Mouse (Mus musculus): ENCODE data around the gene Rab11fip5.
A peak's percentile ranks its signal among the peaks of the same experiment; 100 is the strongest.

Rab11fip5 gene

DNA sequence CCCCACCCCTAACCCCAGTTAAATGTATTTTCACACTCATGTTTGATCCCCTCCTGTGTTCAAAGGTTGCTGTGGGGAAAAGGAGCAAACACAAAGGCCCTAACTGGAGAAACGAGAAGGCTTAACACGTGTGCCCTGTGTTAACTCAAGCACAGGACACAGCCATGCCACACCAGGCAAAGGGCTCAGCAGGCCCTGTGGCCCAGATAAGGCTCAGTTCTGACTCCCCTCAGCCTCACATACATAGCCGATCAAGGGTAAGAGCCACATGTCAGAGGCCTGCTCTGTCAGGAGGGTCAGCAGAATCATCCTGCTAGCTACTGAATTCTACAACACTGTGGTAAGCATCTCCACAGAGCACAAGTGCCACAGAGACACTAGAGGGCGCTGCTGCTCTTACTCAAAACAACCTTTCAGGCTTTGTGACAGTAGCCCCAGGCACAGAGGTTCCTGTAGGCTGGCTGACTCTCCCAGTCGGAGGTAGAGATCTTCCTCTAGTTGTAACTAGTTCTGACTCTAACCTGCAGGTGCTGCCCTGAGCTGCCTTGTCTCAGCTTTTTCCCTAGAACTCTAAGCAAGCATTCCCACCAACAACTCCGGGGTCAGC lies 28.3 kb downstream of the Rab11fip5 start:
- DNase-seq: peak; percentile 79 to 84

DNA sequence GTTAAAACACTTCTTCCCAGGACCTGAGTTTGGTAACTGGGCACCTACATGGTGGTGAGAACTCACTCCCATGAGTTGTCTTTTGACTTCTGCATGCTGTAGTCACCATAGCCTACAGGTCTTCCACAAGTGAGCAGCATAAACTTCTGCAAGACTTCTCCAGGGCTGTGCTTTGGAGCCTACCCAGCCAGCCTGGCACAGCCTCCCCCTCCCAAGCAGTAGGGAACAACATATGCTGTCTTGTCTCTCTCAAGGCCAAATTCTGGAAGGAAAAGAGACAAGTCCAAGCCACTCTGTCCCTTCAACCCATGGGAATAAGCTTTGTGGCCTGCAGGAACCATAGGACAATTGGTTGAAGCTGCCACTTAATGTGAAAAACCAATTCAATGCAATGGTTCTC lies 29.5 kb downstream of the Rab11fip5 start:
- DNase-seq: no peak

DNA sequence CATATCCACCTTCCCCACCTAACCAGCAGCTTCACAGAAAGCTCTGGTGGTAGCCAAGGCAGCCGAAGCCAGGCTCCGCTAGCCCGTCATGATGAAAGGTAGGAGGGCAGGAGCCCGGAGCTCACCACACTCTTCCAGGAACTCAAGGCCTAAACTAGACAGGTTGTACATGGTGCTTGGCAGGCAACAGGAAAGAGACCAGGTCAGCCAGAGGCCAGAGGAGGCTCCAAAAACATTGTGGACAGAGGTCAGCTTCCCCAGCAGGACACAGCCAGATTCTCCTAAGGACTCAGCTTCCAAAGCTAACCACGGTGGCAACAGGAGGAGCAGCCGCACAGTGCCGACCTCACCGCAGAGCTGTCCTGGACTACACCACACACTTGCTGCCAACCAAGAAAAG lies 31.4 kb downstream of the Rab11fip5 start:
- no peak for DNase-seq

DNA sequence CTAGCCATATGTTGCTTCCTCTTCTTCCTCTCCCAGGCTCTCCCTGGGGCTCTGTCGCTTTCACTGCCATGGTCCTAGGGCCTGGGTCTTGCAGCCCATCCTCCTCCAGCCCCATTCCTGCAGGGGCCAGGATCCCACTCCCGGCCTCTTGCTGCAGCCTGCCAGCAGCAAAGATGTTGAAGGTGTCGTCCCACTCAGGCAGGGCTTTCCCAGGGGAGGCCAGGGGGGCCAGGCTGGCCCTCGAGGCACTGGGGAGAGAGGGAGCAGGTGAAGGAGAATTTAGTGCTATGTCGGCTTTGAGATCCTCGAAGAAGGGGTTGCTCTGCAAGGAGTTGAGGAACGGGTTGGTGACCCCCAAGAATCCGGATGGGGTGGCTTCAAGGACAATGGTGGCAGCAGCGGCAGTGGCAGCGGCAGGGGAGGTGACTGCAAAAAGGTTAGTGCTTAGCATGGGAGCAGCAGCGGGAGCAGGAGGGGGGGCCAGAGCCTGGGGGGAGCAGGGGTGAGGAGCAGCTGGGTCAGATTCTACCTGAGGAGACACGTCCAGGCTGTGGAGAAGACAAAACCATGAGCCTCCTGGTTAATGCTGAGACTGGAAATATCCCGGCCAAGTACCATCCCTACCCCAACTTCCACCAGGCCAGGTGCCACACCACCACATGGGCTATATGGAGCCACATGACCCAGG lies 32.5 kb downstream of the Rab11fip5 start:
- no peak for DNase-seq

DNA sequence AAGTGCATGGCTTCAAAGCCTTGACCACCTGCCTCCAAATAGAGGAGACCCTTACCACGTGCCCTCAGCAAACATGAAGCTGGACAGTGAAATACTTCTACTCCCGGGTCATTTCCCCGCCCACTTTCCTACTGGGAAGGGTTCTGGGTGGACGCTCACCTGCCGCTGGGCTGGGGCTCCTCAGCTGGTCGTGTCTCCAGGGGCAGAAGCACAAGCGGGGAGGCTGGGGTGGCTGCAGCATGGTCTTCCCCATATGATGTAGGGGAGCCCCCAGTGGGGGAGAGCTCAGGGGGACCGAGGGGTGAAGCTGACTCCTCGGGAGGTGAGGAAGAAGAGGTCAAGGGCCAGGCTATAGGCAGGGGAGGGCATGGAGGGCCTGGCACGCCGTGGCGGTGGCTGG lies 34.2 kb downstream of the Rab11fip5 start:
- DNase-seq: no peak

DNA sequence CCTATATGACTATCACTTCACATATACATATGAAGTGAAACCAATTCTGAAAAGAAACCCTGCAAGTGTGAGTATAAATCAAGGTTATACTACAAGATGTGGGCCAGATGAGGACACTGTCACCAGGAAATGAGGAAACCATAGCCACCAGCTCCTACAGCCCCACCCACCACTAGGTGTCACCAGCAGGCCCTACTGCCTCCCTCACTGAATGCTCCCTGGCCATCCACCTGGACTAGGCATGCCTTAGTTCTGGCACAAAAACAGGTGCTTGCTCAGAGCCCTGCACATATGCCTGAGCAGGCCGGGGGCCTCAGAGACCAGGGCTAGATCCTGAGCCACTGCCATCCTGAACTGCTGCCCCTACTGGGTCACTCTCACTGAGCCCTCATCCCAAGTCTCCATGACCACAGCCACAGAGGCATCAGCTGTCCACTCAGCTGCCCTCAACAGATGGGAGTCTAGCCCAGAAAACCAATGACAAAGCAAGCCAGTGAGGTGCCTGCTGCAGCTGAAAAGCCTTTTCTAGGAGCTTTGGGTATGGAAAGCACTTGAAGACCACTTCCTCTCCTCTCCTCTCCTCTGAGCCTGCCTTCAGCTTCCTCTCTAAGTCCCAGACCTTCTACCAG lies 35.0 kb downstream of the Rab11fip5 start:
- DNase-seq: peak; percentile 29 to 51

DNA sequence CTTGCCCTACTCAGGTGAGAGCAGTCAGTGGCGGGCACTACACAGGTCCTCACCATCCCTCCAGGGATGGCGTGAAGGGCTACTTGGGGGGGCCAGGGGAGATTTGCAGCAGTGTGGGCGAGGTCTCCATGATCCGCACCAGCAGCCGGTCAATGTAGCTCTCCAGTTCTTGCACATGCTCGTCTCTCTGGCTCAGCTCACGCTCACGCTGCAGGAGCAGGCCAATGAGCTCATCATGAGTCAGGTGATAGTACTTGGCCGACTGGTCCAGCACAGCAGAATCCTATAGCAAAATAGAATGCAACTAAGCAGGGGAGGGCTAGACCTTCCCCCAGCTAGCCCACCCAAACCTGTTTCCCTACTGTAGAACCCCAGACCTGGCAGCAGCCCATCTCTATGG lies 37.5 kb downstream of the Rab11fip5 start:
- no peak for DNase-seq

DNA sequence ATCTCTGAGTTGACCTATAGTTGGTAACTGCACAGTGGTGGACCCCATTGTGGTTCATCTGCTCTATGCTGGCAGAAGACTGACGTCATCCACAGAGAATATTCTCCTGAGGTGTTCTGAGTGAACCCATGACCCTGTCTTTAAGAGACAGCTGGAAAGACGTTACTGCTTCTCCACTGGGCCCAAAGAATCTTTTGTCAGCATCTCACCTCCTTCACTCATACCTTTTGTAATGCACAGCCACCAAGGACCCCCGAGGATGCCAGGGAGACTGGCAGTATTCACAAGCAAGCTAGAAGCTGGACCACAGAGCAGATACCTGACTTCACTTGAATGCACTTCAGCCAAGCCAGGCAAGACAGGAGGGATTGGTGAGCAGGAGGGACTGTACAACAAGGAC lies 39.1 kb downstream of the Rab11fip5 start:
- DNase-seq: no peak

DNA sequence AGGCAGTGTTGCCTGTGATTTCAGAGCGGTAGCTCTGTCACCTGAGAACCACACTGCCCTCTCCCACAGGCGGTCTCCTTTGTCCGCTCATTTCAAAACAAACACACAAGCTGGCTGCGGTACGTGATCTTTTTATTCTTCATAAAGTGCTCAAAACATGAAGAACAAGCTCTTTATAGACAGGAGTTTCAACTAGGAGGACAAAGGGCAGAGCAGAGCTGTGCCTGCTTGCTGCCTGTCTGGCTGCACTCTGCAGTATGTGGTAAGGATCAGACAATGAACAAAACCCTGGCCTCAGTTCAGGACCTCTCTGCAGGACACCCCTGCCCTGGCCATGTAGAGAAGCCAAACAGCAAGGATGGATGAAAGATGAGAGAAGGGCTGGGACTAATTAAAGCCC lies 39.6 kb downstream of the Rab11fip5 start:
- no peak for DNase-seq

DNA sequence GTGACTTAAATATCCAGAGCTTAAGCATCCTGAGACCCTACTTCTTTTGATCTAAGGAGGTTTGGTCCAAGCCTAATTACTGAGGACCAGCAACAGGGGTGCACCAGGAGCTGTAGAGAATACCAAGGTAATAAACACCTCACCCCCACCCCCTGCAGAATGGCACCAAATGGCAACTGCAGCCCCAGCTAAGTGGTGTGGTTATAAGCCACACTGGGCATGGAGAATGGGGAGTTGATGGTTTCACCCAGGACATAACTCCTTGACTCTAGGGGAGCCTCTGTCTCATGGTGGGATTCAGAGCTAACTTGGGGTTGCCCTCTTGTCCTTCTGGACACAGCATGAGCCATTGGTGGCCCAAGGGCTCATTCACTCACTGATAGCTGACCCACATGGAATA lies 40.2 kb downstream of the Rab11fip5 start:
- no peak for DNase-seq

DNA sequence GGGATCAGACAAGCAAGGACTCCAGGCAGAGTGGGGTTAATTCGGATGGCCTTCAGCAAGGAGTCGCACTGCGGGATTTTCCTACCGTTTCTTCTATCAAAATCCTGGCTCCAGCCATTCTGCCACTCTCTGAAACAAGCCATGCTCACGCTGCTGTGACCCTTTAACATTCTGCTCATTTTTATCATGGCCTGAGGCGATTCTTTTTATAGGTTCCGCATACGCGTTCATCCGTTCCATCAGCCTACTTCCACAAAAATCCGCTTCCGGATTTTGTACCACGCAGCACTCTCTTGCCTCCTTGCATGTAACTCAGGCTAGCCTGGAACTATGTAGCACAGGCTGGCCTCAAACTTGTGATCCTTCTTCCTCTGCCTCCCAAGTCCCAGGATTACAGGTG lies 40.7 kb downstream of the Rab11fip5 start:
- peak; percentile 15 to 29 for DNase-seq

DNA sequence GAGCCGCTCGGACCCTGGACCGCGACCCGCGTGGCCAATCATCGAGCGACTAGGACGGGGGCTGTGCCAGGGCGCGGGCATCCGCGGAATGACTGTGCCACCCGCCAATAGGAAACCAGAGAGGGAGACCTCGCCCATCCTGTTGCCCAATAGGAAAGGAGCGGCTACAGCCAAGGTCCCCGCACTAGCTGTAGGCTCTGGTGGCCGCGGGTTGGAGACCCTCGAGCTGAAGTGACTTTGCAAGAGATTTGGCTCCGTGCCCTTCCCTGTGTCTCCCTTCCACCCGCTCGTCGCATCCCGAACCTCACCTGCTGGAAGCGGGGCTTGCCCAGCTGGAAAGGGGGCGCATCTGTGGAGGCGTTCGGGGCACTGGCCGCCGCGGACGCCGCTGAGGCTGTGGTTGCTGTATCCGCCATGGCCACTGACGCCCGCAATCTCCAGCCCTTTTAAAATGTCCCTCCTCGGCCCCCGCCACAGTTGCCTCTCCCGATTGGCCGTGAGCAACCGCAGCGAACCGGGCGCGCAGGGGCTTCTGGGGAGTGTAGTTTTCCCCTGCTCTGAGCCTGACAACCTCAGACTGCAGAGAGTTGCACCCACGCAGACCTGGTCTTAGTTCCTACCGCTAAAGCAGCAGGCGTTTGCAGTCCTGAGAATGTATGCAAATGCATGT lies 41.3 kb downstream of the Rab11fip5 start, which contains the start of gene Sfxn5:
Gene Sfxn5, minus strand, starts transcription at position 423 of the 670 bp plus-strand sequence.
- peak; percentile 97 for DNase-seq

DNA sequence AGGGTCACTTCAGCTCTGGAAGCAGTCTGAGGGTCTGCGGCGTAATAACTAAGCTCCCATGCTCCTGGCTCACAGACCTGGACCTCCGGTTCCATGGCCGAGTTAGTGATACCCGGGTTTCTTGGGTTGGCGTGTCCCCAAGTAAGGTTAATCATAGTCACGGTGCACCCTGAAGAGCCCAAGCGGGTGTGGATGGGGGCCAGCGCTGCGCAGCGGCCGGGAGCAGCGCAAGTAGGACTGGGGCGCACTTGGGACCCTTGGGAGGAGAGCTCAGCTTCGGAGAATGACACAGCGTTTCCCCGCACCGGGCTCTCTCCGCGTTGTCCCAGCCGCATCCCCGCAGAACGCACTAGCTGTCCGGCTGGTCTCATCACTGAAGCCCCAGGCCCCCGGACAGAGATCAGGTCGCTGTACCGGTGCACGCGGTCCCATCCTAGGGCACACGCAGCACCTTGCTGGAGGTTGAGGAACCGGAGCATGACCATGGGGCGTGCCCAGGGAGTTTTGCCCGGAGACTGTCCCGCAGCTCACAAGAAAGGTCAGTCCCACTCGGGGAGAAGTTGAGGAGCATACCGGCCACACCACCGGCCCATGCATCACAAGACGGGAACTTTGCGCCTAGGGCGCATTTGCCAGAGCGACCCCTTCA lies 42.0 kb downstream of the Rab11fip5 start:
- no peak for DNase-seq

DNA sequence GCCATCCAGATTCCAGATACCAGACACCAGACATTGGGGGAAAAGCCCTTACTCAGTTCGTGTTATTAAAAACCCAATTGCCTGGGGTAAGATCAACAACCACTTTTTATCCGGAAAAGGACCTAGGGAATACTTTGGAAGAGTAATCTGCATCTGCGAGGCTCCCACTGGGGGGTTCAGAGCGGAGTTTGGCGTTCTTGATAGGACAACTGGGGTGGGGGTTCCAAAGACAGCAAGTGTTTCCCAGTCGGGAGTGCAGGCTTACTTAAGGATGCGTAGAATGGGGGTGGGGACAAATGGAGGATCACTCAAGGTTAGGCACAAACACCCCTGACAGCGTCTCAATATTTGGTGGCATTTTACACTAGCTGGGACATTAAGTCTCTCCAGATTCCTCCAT lies 42.7 kb downstream of the Rab11fip5 start:
- no peak for DNase-seq

DNA sequence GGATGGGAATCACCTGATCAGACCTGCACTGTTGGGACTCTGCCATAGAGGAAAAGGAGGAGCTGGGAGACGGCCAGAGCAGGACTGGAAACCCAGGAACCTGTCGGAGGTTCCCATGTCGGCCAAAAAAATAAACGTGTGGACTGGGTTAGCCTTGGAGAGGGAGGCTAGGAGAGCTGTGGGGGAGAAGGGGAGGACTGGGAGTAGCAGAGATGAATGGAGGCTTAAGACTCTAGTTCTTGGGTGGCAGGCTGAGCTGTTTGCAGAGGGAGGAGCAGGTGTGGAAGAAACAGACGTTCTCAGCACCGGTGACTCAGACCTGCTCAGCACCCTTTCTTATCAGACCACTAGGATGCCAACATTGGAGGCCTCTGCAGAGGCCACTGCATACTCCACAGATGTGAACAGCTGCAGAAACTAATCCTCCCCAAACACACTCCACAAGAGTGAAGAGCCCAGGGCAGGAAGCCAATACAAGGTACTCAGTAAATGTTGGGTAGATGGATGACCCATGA lies 43.2 kb downstream of the Rab11fip5 start:
- peak; percentile 49 to 60 for DNase-seq

DNA sequence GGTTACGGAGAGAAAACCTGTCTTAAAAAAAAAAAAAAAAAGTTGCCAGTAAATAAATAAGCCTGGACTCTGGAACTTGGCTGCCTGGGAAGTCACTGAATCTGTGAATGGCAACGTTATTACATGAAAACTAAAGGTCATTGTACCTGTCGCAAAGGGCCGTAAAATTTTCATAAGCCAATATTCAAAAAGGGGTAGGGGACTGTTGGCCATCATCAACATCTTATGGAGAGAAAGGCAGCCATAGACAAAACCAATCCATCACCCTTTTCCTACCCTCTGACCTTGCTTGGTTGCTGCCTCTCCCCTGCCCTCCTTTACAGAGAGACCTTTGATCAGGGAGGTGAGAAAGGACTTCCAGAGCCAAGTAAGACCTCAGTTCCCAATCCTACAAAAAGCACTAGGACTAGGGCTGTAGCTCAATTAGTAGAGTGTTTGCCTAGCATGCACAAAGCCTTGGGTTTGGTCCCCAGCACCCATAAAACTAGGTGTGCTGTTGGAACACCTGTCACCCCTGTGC lies 44.7 kb downstream of the Rab11fip5 start:
- no peak for DNase-seq

DNA sequence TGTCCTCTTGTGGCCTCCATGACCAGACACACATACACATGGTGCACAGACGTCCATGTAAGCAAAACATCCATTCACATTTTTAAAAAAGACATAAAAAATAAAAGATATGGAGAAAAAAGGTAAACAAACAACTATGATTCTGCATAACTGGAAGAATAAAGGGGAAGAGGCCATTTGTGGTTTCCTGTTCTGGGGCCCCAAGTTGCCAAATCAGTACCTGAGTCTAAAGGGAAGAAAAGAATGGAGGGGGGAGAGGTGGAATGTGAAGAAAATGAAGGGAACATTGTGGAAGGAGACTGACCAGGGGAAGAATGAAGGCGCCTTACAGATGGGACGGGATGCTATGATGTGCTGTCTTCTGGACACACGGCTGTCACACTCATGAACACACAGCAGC lies 47.9 kb downstream of the Rab11fip5 start:
- DNase-seq: no peak

DNA sequence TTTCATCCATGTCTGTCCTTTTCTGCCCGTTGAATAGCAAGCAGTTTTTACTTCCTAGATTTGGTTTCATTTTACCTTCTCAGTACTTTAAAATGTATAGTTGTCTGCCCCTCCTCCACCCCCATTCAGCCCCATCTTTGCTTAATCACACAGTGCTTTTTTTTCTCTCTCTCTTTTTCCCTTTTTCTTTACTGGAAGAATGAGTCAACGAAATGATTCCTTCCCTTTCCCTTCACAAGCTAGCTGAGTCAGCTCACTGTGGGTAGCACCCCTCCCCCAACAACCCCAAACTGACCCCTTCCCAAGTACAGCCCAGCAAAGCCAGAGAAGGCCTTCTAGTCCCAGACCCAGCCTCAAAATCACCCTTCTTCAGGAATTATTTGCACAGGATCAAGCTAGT lies 49.3 kb downstream of the Rab11fip5 start:
- DNase-seq: no peak

DNA sequence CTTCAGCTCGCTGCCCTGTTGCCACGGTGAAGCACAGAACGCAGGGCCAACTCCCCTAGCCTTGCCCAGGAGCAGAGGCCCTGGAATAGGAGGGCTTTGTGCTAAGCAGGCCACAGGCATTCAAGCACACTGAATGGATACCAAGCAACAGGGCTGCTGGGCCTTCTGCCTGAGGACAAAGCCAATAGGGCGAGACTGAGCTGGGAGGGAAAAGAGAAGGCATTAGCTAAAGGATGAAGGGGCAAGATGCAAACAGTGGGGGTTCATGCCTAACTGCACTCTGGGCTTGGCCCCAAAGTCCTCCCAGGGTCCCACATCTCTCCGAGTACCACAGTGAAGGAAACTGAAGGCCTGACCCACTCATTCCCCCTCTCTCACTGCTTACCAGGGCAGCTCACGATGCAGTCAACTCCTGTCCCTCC lies 54.0 kb downstream of the Rab11fip5 start:
- no peak for DNase-seq

DNA sequence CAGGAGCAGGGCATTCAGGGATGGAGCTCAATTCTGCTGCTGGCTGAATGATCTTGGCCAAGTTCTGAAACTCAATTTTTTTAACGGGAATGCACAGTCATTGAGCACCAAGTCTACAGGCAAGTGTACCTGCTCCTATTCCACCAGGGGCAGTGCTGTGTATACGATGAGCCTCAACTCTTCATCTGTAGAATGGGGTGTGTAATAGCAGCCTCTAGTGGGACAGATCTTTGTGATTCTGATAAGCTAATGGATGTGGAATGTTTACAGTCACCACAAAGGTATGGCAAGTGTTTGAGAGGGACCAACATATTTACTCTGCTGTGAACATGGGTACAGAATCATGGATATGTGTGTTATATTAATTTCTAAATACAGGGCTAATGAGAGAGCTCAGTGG lies 58.2 kb downstream of the Rab11fip5 start:
- DNase-seq: no peak

DNA sequence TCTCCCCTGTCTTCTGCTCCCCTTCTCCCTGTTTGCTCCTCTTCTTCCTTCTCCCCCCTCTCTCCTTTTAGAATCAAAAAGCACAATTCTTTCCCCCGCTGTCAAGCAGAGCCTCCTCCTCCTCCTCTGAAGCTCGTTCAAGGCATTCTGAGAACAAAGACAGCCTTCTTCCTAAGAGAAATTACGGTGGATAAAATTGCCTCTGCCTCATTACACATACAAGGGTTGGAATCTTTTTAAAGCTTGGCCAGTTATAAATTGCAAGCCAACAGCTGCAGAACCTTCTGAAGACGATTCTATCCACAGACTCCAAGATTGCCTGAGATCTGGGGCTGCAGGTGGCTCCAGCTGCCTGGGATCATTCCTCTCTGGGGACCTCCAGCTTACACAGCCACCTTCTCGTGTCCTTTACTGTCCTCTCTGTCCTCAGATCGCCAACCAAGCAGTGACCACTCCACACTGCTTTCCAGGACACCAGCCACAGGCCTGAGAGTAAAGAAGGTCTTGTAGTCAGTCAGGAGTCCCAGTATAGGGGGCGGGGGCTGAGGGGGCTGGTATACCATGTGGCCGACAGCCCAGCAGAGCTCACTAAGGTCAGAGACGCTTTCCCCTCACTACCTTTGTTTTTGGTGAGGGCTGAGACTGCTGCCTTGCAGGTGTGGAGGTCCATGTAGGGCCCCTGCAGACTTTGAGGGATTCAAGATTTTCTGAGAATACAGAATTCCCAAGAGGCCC lies 60.2 kb downstream of the Rab11fip5 start:
- no peak for DNase-seq

DNA sequence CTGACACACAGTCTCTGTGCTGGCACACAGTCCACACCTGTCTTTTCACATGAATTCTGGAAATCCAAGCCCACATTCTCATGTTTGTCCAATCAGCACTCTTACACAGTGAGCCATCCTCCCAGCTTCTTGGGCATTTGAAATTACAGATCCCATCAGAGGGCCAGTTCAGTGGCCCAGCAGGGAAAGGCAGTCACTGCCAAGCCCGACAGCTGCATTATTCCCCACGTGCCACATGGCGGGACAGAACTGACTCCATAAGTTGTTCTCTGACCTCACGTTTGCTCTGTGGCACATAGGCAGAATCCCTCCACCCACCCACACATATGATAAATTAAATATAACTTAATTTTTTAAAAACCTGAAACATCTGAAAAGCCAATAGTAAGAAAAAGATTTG lies 66.5 kb downstream of the Rab11fip5 start:
- no peak for DNase-seq

Data from lung, adult 18-20 months (tissue).